ENCODE assay signal across 9 mouse cellular contexts in genomic region chr15:103503660-103504059, GRCm38 (mm10). TPM values are rescaled to one million over a fixed set of nuclear protein-coding genes. Genes with fewer than 3 reads are reported as not detected.
DNase-seq lines count a peak whose midpoint lies in the region; ATAC-seq and TF ChIP-seq lines count a peak whose summit lies in the region.
"Had no signal": no experiment of that assay in that cellular context is flagged by ENCODE, and none has a peak within 500 bp of the region (broad histone marks: within the 10 kb centered on the region; RNA-seq: fewer than 3 reads in every experiment).

No protein-coding gene starts in this region.

- no peaks in the 10 kb centered on the region for H3K27me3 ChIP-seq in thymus, adult 2 months (ENCODE audit: control insufficient read depth, insufficient read depth, low read length)

- DNase-seq in frontal cortex, postnatal 14 days (ENCODE audit: low spot score in 2 of 2) = no peak
- DNase-seq in right cerebral cortex, postnatal 25 days = peak; percentile 47
- no peak for DNase-seq in right cerebral cortex, postnatal 14 days
- peak; percentile 9 for DNase-seq in left cerebral cortex, postnatal 4 days
- DNase-seq in thymus, adult 2 months = no peak
- DNase-seq in gastrocnemius, postnatal 10 days = no peak

- intact Hi-C loops in left cerebral cortex, postnatal 4 days (cut with DNase I) = no loop called here

- 0 out of 2 replicates have a peak overlapping the region, but pooled peaks have one; percentile 11 for H3K27ac ChIP-seq in olfactory bulb, adult 2 months (ENCODE audit: insufficient read depth, low read depth, low read length)
- H3K27ac ChIP-seq in thymus, adult 2 months (ENCODE audit: control insufficient read depth, insufficient read depth, low read length) = no peak overlapping the region

- H3K36me3 ChIP-seq in thymus, adult 2 months (ENCODE audit: control insufficient read depth, insufficient read depth, low read length) = peaks cover 4% of the 10 kb centered on the region

- peak overlapping the region; percentile 93 for H3K4me3 ChIP-seq in olfactory bulb, adult 2 months (ENCODE audit: insufficient read depth, low read depth, low read length)
- no peak overlapping the region for H3K4me3 ChIP-seq in thymus, adult 2 months (ENCODE audit: control insufficient read depth, insufficient read depth, low read length)
- H3K4me3 ChIP-seq: erythroblast, embryonic 14.5 days had no signal

- WGBS in olfactory bulb, adult 2 months = 17% methylated on average over 12 of the region's 12 CpGs
- 85% methylated on average over 12 of the region's 12 CpGs for WGBS in thymus, adult 2 months

- TF ChIP-seq CTCF in olfactory bulb, adult 2 months (IDR thresholded peaks at IDR 0.05; ENCODE audit: insufficient read depth, low read depth, low read length) = no peak
- no peak for TF ChIP-seq CTCF in thymus, adult 2 months (IDR thresholded peaks at IDR 0.05; ENCODE audit: borderline replicate concordance, control insufficient read depth, extremely low read depth, insufficient read depth, low read length, poor library complexity)

- ATAC-seq in frontal cortex, adult (ENCODE audit: low TSS enrichment) = peak; percentile 20; the same call in 1 of the 2 replicates

- peaks cover 9% of the 10 kb centered on the region for H3K4me1 ChIP-seq in olfactory bulb, adult 2 months (ENCODE audit: control insufficient read depth, insufficient read depth, low read length)
- peaks cover 8% of the 10 kb centered on the region for H3K4me1 ChIP-seq in thymus, adult 2 months (replicated peaks; ENCODE audit: control insufficient read depth, insufficient read depth, low read length)

- no peak for TF ChIP-seq POLR2A in olfactory bulb, adult 2 months (IDR thresholded peaks at IDR 0.05; ENCODE audit: insufficient read depth, low read depth, low read length)
- TF ChIP-seq POLR2A in thymus, adult 2 months (IDR thresholded peaks at IDR 0.05; ENCODE audit: control insufficient read depth, extremely low read depth, insufficient read depth, low read length, poor library complexity) = no peak

RNA-seq across cellular contexts. Expression of gene Pde1b, which starts 0.8 kb away (rescaled TPM):
- 10 to 100 TPM; 52.8 to 58.1 TPM for total RNA-seq in left cerebral cortex, postnatal 4 days (2021)
- polyA plus RNA-seq in olfactory bulb, adult 2 months (2012; ENCODE audit: insufficient read depth, insufficient read length, low replicate concordance, missing spikeins) = not detected in 2 replicates
- 28.0 and 33.4 TPM in 2 replicates for polyA plus RNA-seq in thymus, adult 2 months (2012; rRNA removed)
- total RNA-seq in gastrocnemius, postnatal 10 days (2021) = 1 to 10 TPM; 1.2 to 2.2 TPM

RNA-seq across cellular contexts. Expression of gene Ppp1r1a, which starts 34.1 kb away (rescaled TPM):
- 100 to 1,000 TPM; 144 to 153 TPM for total RNA-seq in left cerebral cortex, postnatal 4 days (2021)
- not detected in 2 replicates for polyA plus RNA-seq in olfactory bulb, adult 2 months (2012; ENCODE audit: insufficient read depth, insufficient read length, low replicate concordance, missing spikeins)
- polyA plus RNA-seq in thymus, adult 2 months (2012; rRNA removed) = 4.4 and 6.6 TPM in 2 replicates
- total RNA-seq in gastrocnemius, postnatal 10 days (2021) = 10 to 100 TPM; 50.9 to 64.0 TPM
- polyA plus RNA-seq: erythroblast, embryonic 14.5 days had no signal

RNA-seq across cellular contexts. Expression of gene Nckap1l, which starts 50.1 kb away (rescaled TPM):
- total RNA-seq in left cerebral cortex, postnatal 4 days (2021) = 1 to 10 TPM; 3.3 to 4.4 TPM
- not detected in 2 replicates for polyA plus RNA-seq in olfactory bulb, adult 2 months (2012; ENCODE audit: insufficient read depth, insufficient read length, low replicate concordance, missing spikeins)
- 100 and 101 TPM in 2 replicates for polyA plus RNA-seq in thymus, adult 2 months (2012; rRNA removed)
- 1 to 10 TPM; 2.3 to 4.3 TPM for total RNA-seq in gastrocnemius, postnatal 10 days (2021)

RNA-seq across cellular contexts. Expression of gene Gtsf2, which starts 55.4 kb away (rescaled TPM):
- not detected for total RNA-seq in left cerebral cortex, postnatal 4 days (2021)
- polyA plus RNA-seq in olfactory bulb, adult 2 months (2012; ENCODE audit: insufficient read depth, insufficient read length, low replicate concordance, missing spikeins) = not detected in 2 replicates
- polyA plus RNA-seq in thymus, adult 2 months (2012; rRNA removed) = not detected in 2 replicates
- not detected for total RNA-seq in gastrocnemius, postnatal 10 days (2021)
- polyA plus RNA-seq: erythroblast, embryonic 14.5 days had no signal

Comparison
In these comparisons a context has a peak if more than half of its experiments do, and no peak if none do; other contexts are left out.
1. DNase-seq: peak in right cerebral cortex, postnatal 25 days (single experiment) and left cerebral cortex, postnatal 4 days (single experiment); none in frontal cortex, postnatal 14 days (0 of 2), right cerebral cortex, postnatal 14 days (single experiment), thymus, adult 2 months (single experiment) and gastrocnemius, postnatal 10 days (single experiment).
2. RNA of gene Pde1b, which starts 0.8 kb away (total RNA-seq): 52.8 to 58.1 TPM in left cerebral cortex, postnatal 4 days; 1.2 to 2.2 TPM in gastrocnemius, postnatal 10 days; every median in the first group is over 10 times any median in the second.